Mouse (Mus musculus) brain, embryonic 14.5 days (tissue): ENCODE data around the gene Luc7l3. TPM values are rescaled to one million over a fixed set of nuclear protein-coding genes. Genes with fewer than 3 reads are reported as not detected.

Experiments used
- DNase-seq: peaks from one replicate; pipeline ENCODE4 v3.0.0-alpha.2; 2011; ENCODE audit warnings: low read depth
- CTCF ChIP-seq: fragments of 200-500 bp; IDR thresholded peaks from 2 replicates; pipeline ENCODE4 v1.5.1; 2012; ENCODE audit warnings: inconsistent platforms, mild to moderate bottlenecking, moderate library complexity, borderline replicate concordance; ENCODE audit not compliant: insufficient read depth, insufficient read length; ENCODE audit errors: extremely low read depth
- POLR2A ChIP-seq: fragments of 200-500 bp; IDR thresholded peaks from 2 replicates; pipeline ENCODE4 v1.6.1; 2012; ENCODE audit warnings: mild to moderate bottlenecking, inconsistent platforms, borderline replicate concordance; ENCODE audit not compliant: poor library complexity, insufficient read depth, insufficient read length, severe bottlenecking; ENCODE audit errors: extremely low read depth
- polyA plus RNA-seq: library from polyadenylated mRNA; depleted of rRNA; stranded (reverse); fragments of >200 nt; gene quantifications from 2 replicates; pipeline ENCODE4 v1.2.3, GENCODE M21; 2012

The Luc7l3 gene
- polyA plus RNA-seq, 1 experiment, result 165 TPM

- TF ChIP-seq POLR2A, result no peak
- no peak for DNase-seq
These were observed 28.1 kb upstream of the Luc7l3 start for GRCm38 (mm10) chr11:94349839-94350238.

- no peak for DNase-seq
- TF ChIP-seq CTCF (no peak), POLR2A (no peak)
These were observed 25.3 kb upstream of the Luc7l3 start for GRCm38 (mm10) chr11:94347063-94347575.

GRCm38 (mm10) chr11:94346611-94347010, 24.8 kb upstream of the Luc7l3 start:
- no peak for TF ChIP-seq POLR2A
- no peak for TF ChIP-seq CTCF
- DNase-seq, result no peak

GRCm38 (mm10) chr11:94345926-94346325, 24.1 kb upstream of the Luc7l3 start:
- TF ChIP-seq POLR2A (no peak), CTCF (no peak)
- no peak for DNase-seq

- TF ChIP-seq POLR2A (no peak), CTCF (no peak)
- no peak for DNase-seq
These were observed 22.7 kb upstream of the Luc7l3 start for GRCm38 (mm10) chr11:94344470-94344869.

GRCm38 (mm10) chr11:94343955-94344358, 22.2 kb upstream of the Luc7l3 start:
- no peak for TF ChIP-seq CTCF
- TF ChIP-seq POLR2A, result no peak
- peak; percentile 79 for DNase-seq

- DNase-seq, result peak; percentile 59
- TF ChIP-seq CTCF, result no peak
- TF ChIP-seq POLR2A, result no peak
These were observed 20.5 kb upstream of the Luc7l3 start for GRCm38 (mm10) chr11:94342114-94342905.

GRCm38 (mm10) chr11:94340948-94341933, 19.5 kb upstream of the Luc7l3 start:
- TF ChIP-seq POLR2A, result no peak
- no peak for TF ChIP-seq CTCF
- no peak for DNase-seq

- TF ChIP-seq CTCF, result peak; percentile 82
- no peak for TF ChIP-seq POLR2A
- peak; percentile 92 for DNase-seq
These were observed 18.2 kb upstream of the Luc7l3 start for GRCm38 (mm10) chr11:94339732-94340585.

- TF ChIP-seq POLR2A, result no peak
- no peak for TF ChIP-seq CTCF
- no peak for DNase-seq
These were observed 16.6 kb upstream of the Luc7l3 start for GRCm38 (mm10) chr11:94338347-94338746.
